Mouse (Mus musculus) right cerebral cortex, postnatal 36 days (tissue): ENCODE measurements around the gene Sox10.
A peak's percentile ranks its signal among the peaks of the same experiment; 100 is the strongest.

Source experiments
- DNase-seq, 2 experiments: peaks; one replicate each; pipeline ENCODE4 v3.0.0; 2022; ENCODE audit warnings: low spot score in 2 of 2, mixed read lengths in 1 of 2

Gene Sox10

DNA sequence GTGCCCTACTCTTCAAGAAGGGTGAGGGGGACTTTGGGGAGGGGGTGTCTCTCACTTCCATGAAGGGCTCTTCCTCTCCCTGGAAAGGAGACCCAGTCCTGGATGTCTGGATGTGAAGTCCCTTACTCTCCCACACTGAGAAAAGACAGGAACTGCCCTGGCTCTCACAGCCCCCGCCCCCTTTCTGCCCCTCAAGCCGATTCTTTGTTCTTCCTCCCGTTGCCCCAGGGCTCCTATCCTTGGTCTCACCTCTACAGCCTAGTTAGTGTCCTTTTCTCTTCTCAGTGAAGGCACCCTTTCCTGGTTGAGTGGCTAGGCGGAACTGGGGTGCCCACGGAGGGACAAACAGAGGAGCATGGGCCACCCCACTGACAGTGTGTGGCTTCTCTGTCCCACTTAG is at the start of gene Sox10:
Gene Sox10 (minus strand): TSS at position 101 of the 400 bp plus-strand sequence.
- no peak for DNase-seq

DNA sequence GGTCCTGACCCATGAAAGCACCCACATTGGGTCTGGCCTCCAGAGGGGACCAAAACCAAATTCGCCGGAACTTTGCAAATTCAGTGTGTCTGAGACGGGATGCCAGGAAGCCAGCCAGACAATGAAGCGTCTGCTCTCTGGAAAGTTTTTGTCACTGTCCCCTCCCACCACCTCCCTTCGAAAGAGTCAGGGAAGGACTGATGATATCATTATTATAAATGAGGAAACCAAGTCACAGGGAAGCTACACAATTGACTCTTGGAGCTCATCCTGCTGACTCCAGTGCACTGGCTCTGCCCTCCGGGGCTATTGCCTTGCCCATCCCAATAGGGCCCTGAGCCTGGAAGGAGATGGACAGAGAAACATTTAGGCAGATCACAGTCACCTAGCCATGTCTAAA is 48.6 kb upstream of the Sox10 start:
- no peak for DNase-seq

DNA sequence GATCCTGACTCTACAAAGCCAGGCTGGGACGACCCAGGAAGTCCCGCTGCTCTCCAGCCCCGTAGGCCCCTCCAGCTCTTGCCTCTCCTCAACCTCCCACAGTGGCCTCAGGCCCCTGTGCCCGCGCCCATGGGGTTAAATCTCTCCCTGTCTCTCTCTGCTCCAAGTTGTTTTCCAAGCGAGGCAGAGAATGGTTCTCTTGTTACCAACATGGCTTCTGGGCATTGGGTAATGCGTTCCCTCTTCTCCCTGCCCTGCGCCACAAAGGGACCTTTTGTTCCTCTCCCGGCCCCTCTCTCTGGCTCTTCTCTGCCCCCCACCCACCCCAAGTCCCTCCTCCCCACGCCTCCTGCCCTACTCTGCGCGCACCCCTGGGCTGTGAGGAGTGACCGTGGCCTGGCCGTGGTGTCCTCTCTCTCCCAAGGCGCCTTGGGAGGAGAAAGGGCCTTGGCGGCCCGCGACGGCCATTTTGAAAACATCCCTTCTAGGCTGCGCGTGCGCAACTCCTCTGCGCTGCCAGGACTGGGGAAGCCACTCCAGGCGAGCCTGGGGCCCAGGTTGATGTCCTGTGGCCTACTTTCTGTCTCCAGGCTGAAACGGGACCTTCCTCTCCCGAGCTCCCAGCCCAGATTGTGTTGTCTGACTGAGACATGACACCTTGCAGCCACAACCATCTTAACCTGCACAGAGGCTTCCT is 47.9 kb upstream of the Sox10 start:
- DNase-seq = no peak

DNA sequence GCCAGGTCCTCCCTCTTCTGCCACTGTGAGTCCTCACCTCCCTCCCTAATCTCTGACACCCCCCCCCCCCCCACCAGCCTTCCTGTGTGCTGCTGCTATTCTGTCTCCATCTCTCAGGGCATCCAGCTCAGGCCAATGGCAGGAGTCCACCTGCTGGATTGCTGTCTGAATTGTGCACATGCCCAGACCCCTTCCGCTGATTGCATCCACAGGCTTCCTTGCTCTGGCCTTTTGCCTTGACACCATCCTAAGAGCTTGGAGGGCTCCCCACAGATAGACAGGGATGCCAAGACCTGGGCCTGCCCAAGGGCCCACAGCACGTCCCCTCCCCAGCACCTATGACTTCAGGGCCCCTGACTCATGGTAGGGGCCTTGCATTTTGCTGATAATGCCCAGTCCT is 45.3 kb upstream of the Sox10 start:
- DNase-seq = no peak

DNA sequence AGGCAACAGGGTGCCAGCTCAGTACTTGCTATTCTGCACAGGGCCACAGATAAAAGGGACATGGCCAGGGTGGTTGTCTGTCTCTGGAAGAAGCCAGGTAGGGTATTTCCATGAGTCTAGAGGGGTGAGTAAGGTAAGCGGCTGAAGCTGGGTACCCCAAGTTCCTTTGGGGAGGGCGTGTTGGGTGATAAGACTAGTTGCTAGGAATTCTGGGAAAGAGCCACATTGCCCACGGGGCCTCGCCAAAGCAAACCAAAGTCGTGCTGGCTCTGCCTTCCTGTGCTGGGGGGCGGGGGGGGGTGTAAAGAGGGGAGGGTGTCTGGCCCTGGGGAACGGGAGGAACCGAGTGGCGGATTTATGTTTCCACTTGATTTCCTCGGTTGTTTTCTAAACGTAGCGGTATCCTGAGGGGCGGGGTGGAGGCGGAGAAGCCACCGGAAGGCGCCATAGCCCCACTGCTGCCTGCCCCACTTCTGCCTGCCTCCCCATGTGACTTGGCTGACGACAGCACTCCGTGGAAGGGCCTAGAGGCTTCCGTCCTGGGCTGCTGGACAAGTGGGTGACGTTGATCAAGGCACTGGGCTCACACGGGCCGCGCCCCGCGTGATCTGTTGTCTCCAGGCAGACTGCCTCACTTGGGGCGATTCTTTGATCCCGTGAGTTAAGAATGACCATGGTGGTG is 43.9 kb upstream of the Sox10 start:
- DNase-seq = no peak

DNA sequence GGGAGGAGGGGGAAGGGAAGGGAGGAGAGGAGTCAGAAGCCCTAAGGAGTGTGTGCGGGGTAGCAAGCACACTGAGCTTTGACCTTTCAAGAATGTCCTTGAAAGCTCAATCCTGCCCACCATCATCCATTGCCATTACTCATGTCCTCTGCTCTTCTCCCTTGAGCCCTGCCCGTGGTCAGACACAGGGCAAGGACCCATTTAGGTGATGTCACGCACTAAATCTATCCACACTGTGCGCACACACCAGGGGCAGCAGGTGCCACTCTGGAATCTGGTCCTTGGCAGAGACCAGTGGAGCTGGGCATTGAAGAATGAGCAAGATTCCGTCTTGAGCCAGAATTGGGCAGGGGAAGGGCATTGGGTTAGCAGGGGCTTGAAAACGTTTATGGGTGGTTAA is 43.2 kb upstream of the Sox10 start:
- DNase-seq = no peak

DNA sequence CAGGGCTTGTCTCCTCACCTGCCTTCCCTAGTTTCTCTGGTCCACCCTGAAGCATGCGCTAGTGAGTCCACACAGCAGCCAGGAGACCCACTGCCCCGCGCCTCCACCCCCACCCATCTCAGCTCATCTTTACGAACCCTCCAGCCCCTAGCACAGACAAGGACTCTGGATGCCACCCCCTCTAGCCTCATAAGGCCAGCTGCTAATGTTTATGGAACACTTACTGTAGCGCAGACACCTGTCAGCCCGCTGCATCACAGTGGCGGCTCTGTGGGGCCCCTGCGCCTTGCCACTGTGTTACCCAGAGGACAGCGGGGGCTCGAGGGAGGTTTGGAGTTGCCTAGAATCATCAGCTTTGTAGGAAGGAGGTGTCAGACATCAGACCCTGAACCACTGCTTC is 37.5 kb upstream of the Sox10 start:
- DNase-seq = no peak

DNA sequence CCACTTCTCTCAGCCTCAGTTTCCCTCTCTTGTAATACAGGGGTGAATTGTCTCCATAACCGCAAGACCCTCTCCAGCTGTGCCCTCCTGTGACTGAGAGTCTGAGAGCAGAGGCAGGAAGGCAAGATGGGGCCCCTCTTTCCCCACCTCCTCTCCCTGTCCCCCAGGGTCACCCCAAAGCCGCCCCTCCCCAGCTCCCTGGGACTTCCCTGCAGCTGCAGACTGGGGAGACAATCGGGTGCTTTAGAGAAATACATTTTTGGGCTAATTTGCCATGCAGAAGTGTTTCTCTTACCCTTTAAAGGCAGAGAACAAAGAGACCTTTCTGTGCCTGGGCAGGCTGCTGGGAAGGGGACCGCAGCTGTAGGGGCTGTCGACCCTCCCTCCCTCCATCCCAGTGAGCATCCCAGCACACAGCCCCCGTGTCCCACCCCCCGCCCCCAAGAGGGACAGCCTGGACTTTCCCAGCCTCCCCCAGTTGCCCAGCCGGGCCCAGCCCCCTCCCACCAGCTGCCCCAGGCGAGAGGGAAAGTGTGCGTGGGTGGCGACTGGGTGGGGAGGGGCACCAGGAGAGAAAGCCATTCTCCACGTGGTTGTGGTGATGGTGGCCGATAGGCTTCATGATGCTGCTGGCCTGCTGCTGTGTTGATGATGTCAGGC is 36.6 kb upstream of the Sox10 start:
- DNase-seq = peak in 1 of 2 experiments; percentile 23

DNA sequence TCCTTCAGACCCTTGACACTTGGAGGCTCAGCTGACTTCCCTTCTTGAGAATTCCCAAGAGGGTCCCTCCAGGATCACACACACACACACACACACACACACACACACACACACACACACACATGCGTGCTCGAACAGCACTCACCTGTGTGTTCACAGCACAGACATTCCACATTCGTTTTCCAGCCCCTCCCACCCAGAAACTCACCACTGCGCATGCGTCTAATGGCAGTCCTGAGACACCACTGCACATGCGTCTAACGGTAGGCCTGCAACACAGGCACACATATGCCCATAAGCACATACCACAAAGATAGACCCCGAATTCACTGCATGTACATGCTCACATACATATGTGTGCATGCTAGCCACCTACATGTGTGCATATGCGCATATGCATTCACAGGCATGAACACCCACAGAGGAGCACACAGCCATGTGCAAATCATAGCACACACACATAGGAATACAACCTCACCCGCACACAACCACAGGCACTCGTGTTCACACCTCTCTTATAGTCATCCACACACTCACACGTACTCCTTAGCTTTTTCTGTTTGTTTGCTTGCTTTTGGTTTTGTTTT is 34.4 kb upstream of the Sox10 start:
- DNase-seq = no peak

DNA sequence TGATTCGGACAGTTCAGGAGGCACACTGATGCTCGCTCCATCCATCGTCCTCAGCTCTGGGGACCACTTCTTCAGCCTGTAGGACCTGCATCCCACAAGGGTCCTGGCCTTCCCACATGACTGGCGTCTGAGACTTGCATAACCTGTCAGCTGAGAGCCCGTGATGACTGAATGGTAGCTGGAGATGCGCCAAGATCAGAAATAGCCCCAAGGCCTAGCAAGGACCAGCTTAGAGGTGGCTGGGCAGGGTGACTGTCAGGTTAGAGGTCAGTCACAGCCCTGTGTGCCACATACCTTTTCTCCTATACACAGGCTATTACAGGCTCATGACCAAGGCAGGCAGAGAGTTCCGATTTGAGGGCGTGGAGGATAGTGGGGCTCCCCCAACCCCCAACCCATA is 30.5 kb upstream of the Sox10 start:
- no peak for DNase-seq

DNA sequence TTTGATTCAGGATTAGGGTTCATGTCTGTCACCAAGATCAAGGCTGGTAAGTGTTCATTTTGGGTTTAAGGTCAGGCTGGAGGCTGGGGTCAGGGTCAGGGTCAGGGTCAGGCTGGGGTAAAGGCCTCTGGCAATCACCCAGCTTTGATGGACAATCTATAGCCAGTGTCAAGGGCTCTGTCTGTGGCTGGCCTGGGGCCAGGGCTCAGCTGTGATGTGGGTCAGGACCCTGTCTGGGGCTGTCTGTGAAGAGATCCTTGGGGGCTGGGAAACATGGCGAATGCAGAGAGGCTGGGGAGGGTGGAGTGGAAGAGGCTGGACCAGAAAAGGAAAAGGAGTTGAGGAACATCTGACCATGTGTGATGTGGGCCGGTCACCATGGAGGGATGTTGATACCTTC is 29.9 kb upstream of the Sox10 start:
- no peak for DNase-seq

DNA sequence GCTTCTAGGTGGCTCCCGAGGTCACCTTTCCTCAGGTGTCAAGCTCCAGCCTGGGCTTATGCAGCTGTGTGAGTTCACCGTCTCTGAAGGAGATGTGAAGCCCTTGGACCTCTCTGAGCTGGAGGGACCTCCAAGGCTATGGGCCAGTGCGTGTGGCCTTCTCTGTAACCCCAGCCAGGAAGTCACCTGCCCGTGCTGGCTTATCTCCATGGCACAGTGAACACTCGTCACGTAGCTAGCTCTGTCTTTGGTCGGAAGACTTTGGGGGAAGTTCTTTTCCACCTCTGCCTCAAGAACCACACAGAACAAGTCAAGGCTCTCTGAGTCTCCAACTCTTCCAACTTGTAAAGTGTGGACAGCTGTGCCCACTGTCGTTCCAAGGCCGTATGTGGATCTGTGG is 29.0 kb upstream of the Sox10 start:
- DNase-seq = no peak

DNA sequence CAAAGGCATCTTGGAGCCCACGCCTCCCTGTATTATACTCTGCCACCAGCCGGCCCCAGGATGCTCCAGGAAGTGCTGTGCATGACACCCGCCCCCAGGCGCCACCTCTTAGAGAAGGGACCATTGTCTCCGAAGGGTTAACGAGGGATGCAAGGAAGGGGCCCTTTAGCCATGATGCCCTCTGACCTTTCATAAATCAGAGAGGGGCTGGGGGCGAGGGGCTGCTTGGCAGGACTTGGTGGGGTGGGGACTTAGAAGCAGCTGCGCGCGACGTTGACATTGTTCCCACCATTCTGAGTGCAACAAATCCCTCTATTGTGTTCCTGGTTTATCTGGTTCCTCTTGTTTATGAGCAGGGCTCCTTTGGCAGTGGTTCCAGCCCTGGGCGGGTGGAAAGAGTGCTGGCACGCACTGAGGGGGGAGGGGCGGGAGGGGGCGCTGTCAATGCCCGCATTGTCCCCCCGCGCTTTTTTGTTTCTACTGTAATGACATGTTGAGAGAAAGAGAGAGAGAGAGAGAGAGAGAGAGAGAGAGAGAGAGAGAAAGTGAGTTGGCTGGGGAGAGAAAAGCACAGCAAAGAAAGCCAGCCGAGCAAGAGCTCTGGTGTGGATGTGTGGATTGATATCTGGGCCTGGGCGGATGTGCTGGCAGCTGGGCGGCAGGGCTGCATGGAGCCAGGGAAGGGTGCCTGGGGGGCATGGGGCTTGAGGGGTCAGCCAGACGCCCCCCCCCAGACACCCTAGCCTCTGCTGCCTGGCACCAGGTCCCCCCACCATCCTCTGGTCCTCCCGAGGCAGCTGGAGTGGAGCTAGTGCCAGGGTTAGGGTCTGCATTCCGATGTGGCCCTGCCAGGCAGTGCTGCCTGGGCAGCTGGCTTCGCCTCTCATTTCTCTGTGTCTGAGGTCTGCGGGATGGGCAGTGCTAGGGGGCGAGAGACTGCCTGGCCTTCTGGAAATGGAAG is 28.1 kb upstream of the Sox10 start:
- peak in 1 of 2 experiments; percentile 21 for DNase-seq

DNA sequence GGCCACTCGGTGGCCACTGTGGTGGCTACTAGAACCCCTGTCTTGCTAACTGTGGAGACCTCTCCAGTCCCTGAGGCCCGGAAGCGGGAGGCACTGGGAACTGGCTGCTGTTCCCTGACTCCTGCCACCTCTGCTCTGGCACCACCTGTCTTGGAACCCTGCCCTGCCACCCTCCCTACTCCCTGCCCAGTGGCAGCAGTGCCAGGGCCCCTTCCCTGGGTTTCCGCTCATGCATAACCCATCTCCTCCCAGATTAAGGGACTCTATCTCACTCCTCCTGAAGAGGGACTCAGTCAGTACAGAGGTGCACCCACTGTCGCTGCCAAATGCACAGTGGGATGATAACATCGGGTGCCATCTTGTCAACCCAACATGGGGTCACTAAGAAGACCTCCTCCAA is 27.4 kb upstream of the Sox10 start:
- no peak for DNase-seq

DNA sequence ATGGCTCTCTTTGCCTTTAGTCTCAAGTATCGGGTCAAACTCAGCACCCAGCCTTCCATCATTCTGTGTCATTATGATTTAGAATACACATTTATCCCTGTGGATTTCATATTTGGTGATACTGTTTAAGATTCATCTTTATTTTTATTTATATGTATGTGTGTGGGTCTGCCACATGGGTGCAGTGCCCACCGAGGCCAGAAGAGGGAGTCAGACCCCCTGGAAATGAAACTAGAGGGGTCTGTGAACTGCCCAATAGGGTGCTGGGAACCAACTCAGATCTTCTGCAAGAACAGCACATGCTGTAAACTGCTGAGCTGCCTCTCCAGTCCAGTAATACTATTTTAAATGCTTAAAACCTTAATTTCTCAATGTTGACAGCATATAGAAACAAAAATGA is 26.4 kb upstream of the Sox10 start:
- DNase-seq = no peak

DNA sequence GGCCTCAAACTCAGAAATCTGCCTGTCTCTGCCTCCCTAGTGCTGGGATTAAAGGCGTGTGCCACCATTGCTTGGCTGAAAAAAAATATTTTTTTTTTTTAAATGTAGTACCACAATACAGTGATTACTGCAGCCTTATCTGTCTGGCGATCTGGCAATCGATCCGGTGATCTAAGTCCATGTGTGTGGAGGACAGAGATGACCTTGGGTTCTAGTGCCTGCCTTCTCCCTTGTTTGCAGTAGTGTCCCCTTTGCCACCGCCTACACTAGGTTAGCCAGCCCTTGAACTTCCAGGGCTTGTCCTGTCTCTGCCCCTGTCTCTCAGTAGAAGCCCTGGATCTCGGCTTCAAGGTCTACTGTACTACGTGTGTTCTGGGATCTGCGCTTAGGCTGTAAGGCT is 22.8 kb upstream of the Sox10 start:
- DNase-seq = no peak

DNA sequence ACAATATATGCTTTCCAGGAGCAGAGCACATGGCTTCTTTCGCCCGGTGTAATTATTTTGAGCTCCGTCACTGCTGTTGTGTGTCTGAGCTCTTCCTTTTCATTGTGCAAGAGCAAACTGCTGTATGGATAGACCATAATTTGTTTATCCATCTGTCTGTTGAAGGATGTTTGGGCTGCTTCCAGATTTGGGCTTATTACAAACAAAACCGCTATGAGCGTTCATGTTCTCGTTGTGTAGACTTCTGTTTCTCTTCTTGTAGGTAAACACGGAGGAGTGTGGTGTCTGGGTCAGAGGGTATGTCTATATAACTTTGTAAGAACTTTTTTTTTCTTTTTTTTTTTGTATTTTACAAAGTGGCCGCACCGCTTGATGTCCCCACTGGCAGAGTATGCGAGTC is 20.2 kb upstream of the Sox10 start:
- no peak for DNase-seq

DNA sequence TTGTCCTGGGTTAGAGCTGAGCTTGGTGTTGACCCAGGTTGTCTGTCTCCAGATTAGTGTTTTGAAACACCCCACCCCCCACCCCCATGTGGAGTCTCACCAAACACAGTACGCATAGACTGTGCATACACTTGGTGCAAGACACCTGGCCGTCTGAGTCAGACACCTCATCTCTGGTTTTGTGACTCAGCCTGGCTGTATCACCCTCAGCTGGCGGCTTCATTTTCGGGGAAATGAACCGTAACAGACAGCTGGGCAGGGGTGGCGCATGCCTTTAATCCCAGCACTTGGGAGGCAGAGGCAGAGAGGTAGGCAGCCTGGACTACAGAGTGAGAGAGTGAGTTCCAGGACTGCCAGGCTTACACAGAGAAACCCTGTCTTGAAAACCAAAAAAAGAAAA is 11.9 kb upstream of the Sox10 start:
- no peak for DNase-seq

DNA sequence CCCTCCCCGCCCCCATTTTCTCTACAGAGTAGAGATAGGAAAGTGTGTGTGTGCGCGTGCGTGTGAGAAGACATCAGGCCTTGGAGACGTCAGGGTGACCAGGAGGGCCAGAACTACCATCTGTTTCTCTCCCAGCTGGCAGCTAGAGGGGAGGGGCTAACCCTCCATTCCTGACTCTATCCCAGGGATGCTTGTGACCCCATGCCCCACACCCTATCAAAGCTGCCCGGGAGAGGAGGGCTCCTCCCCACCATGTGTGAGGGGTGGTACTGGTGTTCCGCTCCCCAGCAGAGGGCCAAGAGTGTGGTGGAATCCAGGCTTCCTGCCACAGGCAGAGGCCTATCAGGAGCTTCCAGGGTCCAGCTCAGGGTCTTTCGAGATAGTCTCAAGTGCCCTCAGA is 1.7 kb upstream of the Sox10 start:
- DNase-seq = no peak

DNA sequence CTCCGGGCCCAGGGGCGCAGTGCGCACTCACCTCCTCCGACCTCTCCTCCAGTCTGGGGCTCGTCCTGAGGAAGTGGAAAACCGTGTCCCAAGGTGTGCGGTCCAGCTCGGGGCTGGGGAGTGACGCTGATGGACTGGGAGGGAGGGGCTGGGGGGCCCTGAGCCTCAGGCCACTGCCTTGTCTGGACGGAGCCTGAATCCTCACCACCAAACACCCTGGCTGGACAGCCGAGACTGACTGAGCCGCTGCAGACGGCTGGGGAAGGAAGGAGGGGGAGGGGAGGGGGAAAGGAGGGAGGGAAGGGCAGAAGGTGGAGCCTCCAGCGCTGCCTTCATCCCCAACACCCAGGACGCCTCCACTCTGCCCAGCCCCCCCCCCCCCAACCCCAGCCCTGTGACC is 789 bp downstream of the Sox10 start:
- DNase-seq = no peak

DNA sequence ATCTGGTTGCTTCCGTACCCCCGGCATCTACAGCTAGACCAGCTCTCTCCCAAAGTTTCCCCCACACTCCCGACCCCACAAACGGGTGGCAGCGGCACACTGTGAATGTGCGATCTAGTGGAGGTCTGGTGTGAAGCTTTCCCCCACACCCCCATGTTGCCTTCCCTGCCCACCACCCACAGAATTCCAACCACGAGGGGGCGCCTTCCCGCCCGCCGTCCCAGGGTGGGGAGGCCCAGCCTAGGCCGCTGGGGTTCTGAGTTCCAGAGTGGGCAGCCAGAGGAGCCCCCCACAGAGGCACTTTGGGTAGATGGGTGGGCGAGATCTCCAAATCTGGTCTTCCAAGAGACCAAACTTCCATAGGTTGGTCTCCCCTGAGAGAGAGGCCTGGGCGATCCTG is 2.2 kb downstream of the Sox10 start:
- DNase-seq = no peak

DNA sequence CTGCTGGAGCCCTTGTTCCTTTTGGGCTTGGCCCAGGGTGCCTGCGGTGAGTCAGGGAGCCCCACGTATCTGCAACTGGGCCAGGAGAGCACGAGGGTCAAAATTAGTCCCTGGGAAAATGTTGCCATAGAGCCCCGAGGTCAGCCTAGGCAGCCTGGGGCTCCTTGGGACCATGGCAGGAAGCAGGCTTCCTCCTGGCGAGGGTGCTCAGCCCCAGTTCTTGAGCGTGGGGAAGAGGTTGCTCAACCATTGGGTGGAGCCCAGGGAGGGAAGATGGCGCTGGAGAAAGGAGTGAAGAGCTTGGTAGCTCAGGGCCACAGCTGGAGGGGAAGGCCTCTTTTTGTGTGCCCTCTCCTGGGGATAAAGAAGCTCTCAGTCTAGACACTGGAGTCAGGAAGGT is 2.7 kb downstream of the Sox10 start:
- DNase-seq = no peak
